Mouse (Mus musculus) lung, postnatal 10 days (tissue): ENCODE results near the gene Olfr134.
"Not testable (repeated sequence)": the region's sequence is repeated elsewhere in the genome, so short reads cannot be mapped to it uniquely, and the experiment has no call there.

Source experiments
- DNase-seq: peaks from one replicate; pipeline ENCODE4 v3.0.0; 2021

Gene Olfr134

DNA sequence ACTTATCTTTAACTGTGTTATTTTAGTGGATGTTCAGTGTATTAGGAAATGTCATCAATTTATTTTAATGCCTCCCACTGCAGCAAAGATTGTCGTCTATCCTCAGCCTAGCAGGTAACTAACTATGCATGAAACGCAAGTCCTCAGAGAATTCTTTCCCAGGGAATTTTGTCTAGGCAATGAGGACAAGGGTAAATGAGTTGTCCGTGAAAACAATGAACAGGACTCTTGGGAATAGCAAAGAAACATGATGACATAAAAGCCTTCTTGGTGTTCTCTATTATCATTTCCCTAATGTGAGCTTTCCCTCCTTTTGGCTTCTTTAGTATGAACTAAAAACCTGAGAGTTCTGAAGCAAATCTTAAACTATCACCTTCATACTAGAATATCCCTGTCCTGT, at the start of gene Olfr134:
Olfr134 (plus strand) TSS at position 301 of the 400 bp plus-strand sequence.
- DNase-seq: no peak

DNA sequence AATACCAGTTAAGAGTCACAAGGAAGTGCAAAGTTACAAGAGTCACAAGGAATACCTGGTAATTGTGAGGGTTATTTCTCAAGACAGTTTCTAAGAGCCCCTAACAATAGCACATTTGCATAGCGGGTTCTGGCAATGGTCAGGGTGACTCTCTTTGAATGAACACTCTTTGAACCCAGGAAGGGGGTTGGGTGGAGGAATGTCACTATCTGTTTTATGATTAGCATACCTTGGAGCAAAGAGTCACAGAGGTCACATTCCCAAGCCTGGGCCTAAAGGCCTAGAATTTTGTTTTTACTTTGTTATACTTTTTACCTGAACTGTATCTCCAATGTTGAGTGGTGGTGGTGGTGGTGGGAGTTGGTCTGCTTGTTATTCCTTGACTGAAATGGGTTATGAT, 47.0 kb upstream of the Olfr134 start:
- not testable (repeated sequence) for DNase-seq

DNA sequence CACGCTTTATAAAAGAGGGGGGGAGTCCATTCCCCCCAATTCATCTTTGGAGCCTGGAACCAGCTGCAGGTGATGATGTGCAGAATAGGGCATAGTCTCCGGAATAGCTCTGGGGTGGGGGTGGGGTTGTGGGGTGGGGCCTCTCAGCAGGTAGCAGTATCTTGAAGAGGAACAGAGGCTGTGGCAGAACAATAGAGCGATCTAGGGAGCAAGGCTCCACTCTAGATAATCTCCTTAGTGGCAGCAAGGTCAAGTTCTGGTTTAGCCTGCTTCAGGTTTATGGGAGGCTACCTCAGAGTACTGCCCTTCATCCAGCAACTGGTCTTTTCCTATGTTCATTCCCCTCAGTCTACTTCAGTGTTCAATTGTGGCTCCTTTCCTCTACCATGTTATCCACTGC, 45.8 kb upstream of the Olfr134 start:
- not testable (repeated sequence) for DNase-seq

DNA sequence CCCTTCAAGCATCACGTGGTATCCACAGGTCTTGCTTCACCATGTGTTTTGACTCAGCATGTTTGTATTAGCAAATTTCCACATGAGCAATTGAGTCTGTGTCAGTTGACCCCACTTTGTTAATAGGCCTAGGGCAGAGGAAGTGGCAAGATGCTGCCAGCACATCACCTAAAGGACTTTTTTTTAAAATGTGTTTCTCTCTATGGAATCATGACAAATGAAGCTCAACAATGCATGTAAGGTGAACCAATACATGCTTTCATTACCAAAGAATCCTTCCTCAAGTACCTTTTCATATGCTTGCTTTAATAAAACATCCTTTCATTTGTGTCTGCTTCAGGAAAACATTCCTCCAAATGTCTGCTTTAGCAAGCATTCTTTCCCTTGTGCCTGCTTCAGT, 36.8 kb upstream of the Olfr134 start, which contains the start of gene Olfr132:
Olfr132 (minus strand) TSS at position 101 of the 400 bp plus-strand sequence.
- no peak for DNase-seq

DNA sequence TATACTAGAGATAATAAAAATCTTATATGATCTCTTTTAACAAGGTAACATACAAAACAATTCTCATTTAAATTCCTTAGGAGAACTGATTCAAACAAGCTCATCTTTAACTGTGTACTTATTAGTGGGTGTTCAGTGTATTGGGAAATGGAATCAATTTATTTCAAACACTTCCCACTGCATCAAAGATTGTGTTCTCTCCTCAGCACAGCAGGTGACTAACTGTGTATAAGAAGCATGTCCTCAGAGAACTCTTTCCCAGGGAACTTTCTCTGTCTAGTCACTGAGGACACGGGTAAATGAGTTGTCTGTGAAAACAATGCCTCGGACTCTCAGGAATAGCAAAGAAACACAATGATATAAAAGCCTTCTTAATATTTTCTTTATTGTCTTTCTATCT, 26.2 kb upstream of the Olfr134 start, which contains the start of gene Olfr133:
Olfr133 (plus strand) TSS at position 301 of the 400 bp plus-strand sequence.
- DNase-seq: no peak

DNA sequence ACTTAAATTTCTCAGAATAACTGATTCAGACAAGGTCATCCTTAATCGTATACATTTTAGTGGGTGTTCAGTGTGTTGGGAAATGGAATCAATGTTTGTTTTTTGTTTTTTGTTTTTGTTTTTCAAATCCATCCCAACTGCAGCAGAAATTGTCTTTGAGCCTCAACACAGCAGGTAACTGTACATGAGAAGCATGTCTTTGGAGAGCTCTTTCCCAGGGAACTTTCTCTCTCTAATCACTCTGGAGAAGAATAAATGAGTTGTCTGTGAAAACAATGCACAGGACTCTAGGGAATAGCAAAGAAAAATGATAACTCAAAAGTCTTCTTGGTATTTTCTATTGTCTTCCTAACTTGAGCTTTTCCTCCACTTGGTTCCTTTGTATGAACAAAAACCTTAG, 32.8 kb downstream of the Olfr134 start, which contains the start of gene Olfr135:
Olfr135 (plus strand) TSS at position 301 of the 400 bp plus-strand sequence.
- no peak for DNase-seq
